Mouse (Mus musculus) hindbrain, postnatal 0 days (tissue): ENCODE results near the gene Stard7. TPM values are rescaled to one million over a fixed set of nuclear protein-coding genes. Genes with fewer than 3 reads are reported as not detected.

Experiments
- ATAC-seq: fragments of 200-750 bp; cut with Nextera tagmentation; 2 replicates; pipeline ENCODE4 v1.8.0; 2017; ENCODE audit warnings: mild to moderate bottlenecking, moderate TSS enrichment, moderate library complexity
- DNase-seq: peaks from one replicate; pipeline ENCODE4 v3.0.0-alpha.2; 2015; ENCODE audit warnings: low spot score
- H3K27ac ChIP-seq: fragments of 300-500 bp; sonication (generic); 2 replicates; pipeline ENCODE4 v1.5.1; 2014; ENCODE audit warnings: mild to moderate bottlenecking
- H3K27me3 ChIP-seq: fragments of 300-500 bp; sonication (generic); 2 replicates; pipeline ENCODE4 v1.6.1; 2014; ENCODE audit warnings: low read length, mixed read lengths; ENCODE audit not compliant: insufficient read depth
- H3K36me3 ChIP-seq: fragments of 300-500 bp; sonication (generic); 2 replicates; pipeline ENCODE4 v1.6.1; 2014; ENCODE audit warnings: low read length, mixed read lengths; ENCODE audit not compliant: insufficient read depth
- H3K4me1 ChIP-seq: fragments of 300-500 bp; sonication (generic); 2 replicates; pipeline ENCODE4 v1.6.1; 2014; ENCODE audit warnings: antibody characterized with exemption, low read length, mixed read lengths; ENCODE audit not compliant: insufficient read depth
- H3K4me2 ChIP-seq: fragments of 300-500 bp; sonication (generic); 2 replicates; pipeline ENCODE4 v1.6.1; 2014; ENCODE audit warnings: low read depth, mild to moderate bottlenecking, low read length, moderate library complexity, mixed read lengths
- H3K4me3 ChIP-seq: fragments of 300-500 bp; sonication (generic); 2 replicates; pipeline ENCODE4 v1.5.1; 2014; ENCODE audit warnings: low read length
- H3K9ac ChIP-seq: fragments of 300-500 bp; sonication (generic); replicated peaks from 2 replicates; pipeline ENCODE4 v1.6.1; 2014; ENCODE audit warnings: mild to moderate bottlenecking, low read length, moderate library complexity, mixed read lengths
- H3K9me3 ChIP-seq: fragments of 300-500 bp; sonication (generic); 2 replicates; pipeline ENCODE4 v1.6.1; 2016; ENCODE audit warnings: low read length, mixed read lengths
- CTCF ChIP-seq: IDR thresholded peaks from 2 replicates; pipeline ENCODE4 v1.5.1; 2016; ENCODE audit warnings: antibody characterized with exemption, control low read depth, low read depth
- WGBS: fragments of 180-500 bp; shearing (Covaris S2); extraction: QIAGEN DNeasy Blood & Tissue Kit; methylation state at CpG from one replicate; pipeline ENCODE4 v1.1.7; 2014; 5-methylcytosine and 5-hydroxymethylcytosine counted together
- polyA plus RNA-seq: library from polyadenylated mRNA; unstranded; fragments of >200 nt; fragmentation: Nextera tagmentation; extraction: Ambion mirVana; gene quantifications from 2 replicates; pipeline ENCODE4 v1.2.1, GENCODE M21; 2015
- total RNA-seq: library from RNA; depleted of rRNA; stranded (reverse); fragments of >200 nt; gene quantifications from 2 replicates; pipeline ENCODE4 v1.2.3, GENCODE M21; 2014; rRNA removed

Stard7 gene
- total and polyA plus RNA-seq, 2 experiments from 2014 or later = 94.3 to 142 TPM

DNA sequence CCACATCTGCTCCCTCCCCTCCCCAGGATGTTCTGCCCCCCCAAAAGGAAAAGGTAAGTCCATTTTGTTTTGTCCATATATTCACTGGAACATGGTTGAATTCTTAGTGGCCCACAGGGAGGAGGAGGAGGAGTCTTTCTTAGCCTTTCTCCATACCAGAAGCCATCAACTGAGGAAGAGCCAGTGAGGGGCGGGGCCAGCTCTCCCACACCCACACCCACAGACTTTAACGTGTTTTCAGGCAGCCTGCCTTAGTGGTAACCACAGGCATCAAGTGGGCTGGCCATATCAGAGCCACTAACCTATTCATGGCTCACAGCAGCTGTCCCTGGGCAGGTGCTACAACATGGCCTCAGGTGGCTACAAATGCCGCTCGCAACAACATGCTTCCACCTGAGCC lies 68.8 kb downstream of the Stard7 start:
- no peaks in the 10 kb centered on the region for H3K9me3 ChIP-seq
- peaks cover 4% of the 10 kb centered on the region for H3K27me3 ChIP-seq
- H3K27ac ChIP-seq = no peak overlapping the region
- no peak for ATAC-seq
- no peak overlapping the region for H3K4me2 ChIP-seq
- no peak for TF ChIP-seq CTCF
- no peak overlapping the region for H3K4me3 ChIP-seq
- no peak overlapping the region for H3K9ac ChIP-seq
- peaks cover 12% of the 10 kb centered on the region for H3K4me1 ChIP-seq
- no peaks in the 10 kb centered on the region for H3K36me3 ChIP-seq
- WGBS = 71% methylated on average over 4 of the region's 4 CpGs
- DNase-seq = no peak

DNA sequence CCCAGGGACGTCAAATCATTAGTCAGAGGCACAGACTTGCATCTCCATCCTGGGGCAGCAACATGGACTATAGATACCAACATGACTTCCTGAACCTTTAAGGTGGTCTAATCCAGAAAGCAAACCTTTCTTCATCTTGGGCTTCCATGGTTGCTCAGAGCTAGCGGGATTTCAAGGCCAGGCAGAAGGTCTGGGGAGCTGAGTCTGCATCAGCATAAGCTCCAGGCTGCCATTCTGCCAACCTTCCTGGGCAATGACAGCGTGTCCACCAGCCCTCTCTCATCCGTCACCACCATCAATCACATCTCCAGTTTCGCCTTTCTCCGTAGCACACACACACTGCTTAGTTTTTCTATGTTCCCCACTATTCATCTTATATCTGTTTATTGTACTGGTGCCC lies 69.2 kb downstream of the Stard7 start:
- Histone ChIP-seq H3K4me1 (peaks cover 12% of the 10 kb centered on the region), H3K4me3 (no peak overlapping the region), H3K27ac (no peak overlapping the region), H3K27me3 (peaks cover 4% of the 10 kb centered on the region), H3K9ac (no peak overlapping the region), H3K36me3 (no peaks in the 10 kb centered on the region), H3K9me3 (no peaks in the 10 kb centered on the region), H3K4me2 (no peak overlapping the region)
- DNase-seq (no peak), ATAC-seq (no peak)
- no peak for TF ChIP-seq CTCF
- WGBS = 79% methylated on average over 6 of the region's 6 CpGs

GRCm38 (mm10) chr2:127341159-127341558 lies 71.1 kb downstream of the Stard7 start:
- no peaks in the 10 kb centered on the region for H3K36me3 ChIP-seq
- H3K9me3 ChIP-seq = no peaks in the 10 kb centered on the region
- peaks cover 7% of the 10 kb centered on the region for H3K4me1 ChIP-seq
- peak; percentile 86 for TF ChIP-seq CTCF
- DNase-seq = peak; percentile 62
- WGBS = 14% methylated on average over 3 of the region's 3 CpGs
- no peak overlapping the region for H3K9ac ChIP-seq
- 0 out of 2 replicates have a peak, but pooled peaks have one; percentile 11 for ATAC-seq
- H3K27ac ChIP-seq = no peak overlapping the region
- H3K4me3 ChIP-seq = no peak overlapping the region
- no peak overlapping the region for H3K4me2 ChIP-seq
- no peaks in the 10 kb centered on the region; the same call in 1 of the 2 replicates for H3K27me3 ChIP-seq

DNA sequence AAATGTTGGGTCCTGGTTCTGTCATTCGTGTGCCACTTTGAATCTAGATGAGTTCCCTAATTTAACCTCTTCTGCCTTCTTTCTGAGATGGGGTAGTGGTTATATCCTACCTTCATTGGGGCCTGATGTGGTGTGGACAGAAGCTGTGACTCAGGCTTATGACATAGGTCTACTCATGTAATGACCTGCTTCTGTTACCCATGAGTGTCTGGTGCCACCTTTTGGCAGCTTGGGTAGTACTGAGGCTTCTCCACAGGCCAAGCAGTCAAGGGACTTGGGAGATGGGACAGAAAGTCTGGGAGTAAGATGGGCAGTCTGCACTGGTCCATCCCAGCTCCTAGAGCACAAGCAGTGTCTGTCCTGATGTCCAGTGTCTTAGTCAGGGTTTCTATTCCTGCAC lies 76.3 kb downstream of the Stard7 start:
- WGBS = 80% methylated on average over 1 of the region's 1 CpGs
- ATAC-seq = no peak
- DNase-seq = no peak
- Histone ChIP-seq H3K9ac (no peak overlapping the region), H3K4me3 (no peak overlapping the region), H3K27me3 (no peaks in the 10 kb centered on the region), H3K36me3 (no peaks in the 10 kb centered on the region), H3K27ac (no peak overlapping the region), H3K9me3 (no peaks in the 10 kb centered on the region), H3K4me1 (no peaks in the 10 kb centered on the region), H3K4me2 (no peak overlapping the region)
- TF ChIP-seq CTCF = peak; percentile 43

- Histone ChIP-seq H3K4me1 (no peaks in the 10 kb centered on the region), H3K4me3 (no peak overlapping the region), H3K27ac (no peak overlapping the region), H3K9me3 (no peaks in the 10 kb centered on the region), H3K27me3 (no peaks in the 10 kb centered on the region), H3K36me3 (no peaks in the 10 kb centered on the region), H3K4me2 (no peak overlapping the region), H3K9ac (no peak overlapping the region)
- TF ChIP-seq CTCF = no peak
- DNase-seq (no peak), ATAC-seq (peak; percentile 56; the same call in 1 of the 2 replicates)
- WGBS = 70% methylated on average over 13 of the region's 13 CpGs
These were observed 77.3 kb downstream of the Stard7 start for GRCm38 (mm10) chr2:127347147-127347985.

Other genes starting within 250 kb of the Stard7 start
- 6.8 and 9.3 TPM in 2 replicates for gene Blvra, start 199.6 kb upstream of the Stard7 start, total RNA-seq
- 26.5 and 33.4 TPM in 2 replicates for gene Blvra, start 199.6 kb upstream of the Stard7 start, polyA plus RNA-seq
- 13.7 and 15.9 TPM in 2 replicates for gene Ncaph, start 136.3 kb upstream of the Stard7 start, total RNA-seq
- gene Ncaph, start 136.3 kb upstream of the Stard7 start, polyA plus RNA-seq = 13.0 and 15.6 TPM in 2 replicates
- gene Itpripl1, start 126.8 kb upstream of the Stard7 start, total RNA-seq = 11.5 and 14.6 TPM in 2 replicates
- 11.0 and 12.4 TPM in 2 replicates for gene Itpripl1, start 126.8 kb upstream of the Stard7 start, polyA plus RNA-seq
- 0.11 and 0.26 TPM in 2 replicates for gene 1810024B03Rik, start 61.9 kb upstream of the Stard7 start, total RNA-seq
- 1.6 and 1.7 TPM in 2 replicates for gene 1810024B03Rik, start 61.9 kb upstream of the Stard7 start, polyA plus RNA-seq
- gene Snrnp200, start 61.8 kb upstream of the Stard7 start, total RNA-seq = 99.2 and 102 TPM in 2 replicates
- 29.6 and 31.7 TPM in 2 replicates for gene Snrnp200, start 61.8 kb upstream of the Stard7 start, polyA plus RNA-seq
- 53.0 and 56.1 TPM in 2 replicates for gene Ciao1, start 22.4 kb upstream of the Stard7 start, total RNA-seq
- gene Ciao1, start 22.4 kb upstream of the Stard7 start, polyA plus RNA-seq = 30.0 and 35.3 TPM in 2 replicates
- 169 TPM in 2 replicates for gene Tmem127, start 22.3 kb upstream of the Stard7 start, total RNA-seq
- 72.1 and 76.1 TPM in 2 replicates for gene Tmem127, start 22.3 kb upstream of the Stard7 start, polyA plus RNA-seq
- gene Dusp2, start 65.9 kb downstream of the Stard7 start, total RNA-seq = 8.7 and 14.3 TPM in 2 replicates
- 19.4 and 19.9 TPM in 2 replicates for gene Dusp2, start 65.9 kb downstream of the Stard7 start, polyA plus RNA-seq
- not detected in 2 replicates for gene Astl, start 68.4 kb downstream of the Stard7 start, total RNA-seq
- gene Astl, start 68.4 kb downstream of the Stard7 start, polyA plus RNA-seq = not detected in 2 replicates
- 0.47 and 0.99 TPM in 2 replicates for gene Adra2b, start 93.0 kb downstream of the Stard7 start, total RNA-seq
- 0.89 and 1.1 TPM in 2 replicates for gene Adra2b, start 93.0 kb downstream of the Stard7 start, polyA plus RNA-seq
- 0.42 TPM in 1 of 2 replicates, not detected in the other for gene Gpat2, start 155.0 kb downstream of the Stard7 start, total RNA-seq
- 0.21 and 0.28 TPM in 2 replicates for gene Gpat2, start 155.0 kb downstream of the Stard7 start, polyA plus RNA-seq
- 29.4 and 44.4 TPM in 2 replicates for gene Fahd2a, start 174.3 kb downstream of the Stard7 start, total RNA-seq
- 33.6 and 34.0 TPM in 2 replicates for gene Fahd2a, start 174.3 kb downstream of the Stard7 start, polyA plus RNA-seq